Mouse (Mus musculus): ENCODE data around the gene Olfr250. TPM values are rescaled to one million over a fixed set of nuclear protein-coding genes. Genes with fewer than 3 reads are reported as not detected.

Olfr250 gene
- under 1 TPM; 0.06 to 0.07 TPM for polyA plus RNA-seq (2017; shearing (Covaris generic))

DNA sequence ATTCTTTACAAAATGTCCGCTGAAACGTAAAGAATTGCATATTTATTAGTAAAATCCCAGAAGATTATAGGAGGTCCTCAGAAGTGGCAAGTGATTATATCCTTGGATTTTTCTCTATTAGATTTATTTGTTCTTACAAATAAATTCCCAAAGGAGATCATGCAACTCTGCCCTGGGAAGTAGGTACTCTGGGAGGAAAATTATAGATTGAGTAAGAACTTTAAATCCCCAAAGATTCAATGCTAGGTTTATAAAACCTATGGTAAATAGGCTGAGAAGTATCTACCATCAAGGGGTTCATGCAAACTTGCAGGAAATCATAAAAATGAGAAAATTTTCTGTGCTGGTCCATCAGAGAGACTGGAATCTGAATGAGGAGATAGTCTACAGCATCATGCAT is at the start of gene Olfr250:
Olfr250 (plus strand) TSS at position 301 of the 400 bp plus-strand sequence.

DNA sequence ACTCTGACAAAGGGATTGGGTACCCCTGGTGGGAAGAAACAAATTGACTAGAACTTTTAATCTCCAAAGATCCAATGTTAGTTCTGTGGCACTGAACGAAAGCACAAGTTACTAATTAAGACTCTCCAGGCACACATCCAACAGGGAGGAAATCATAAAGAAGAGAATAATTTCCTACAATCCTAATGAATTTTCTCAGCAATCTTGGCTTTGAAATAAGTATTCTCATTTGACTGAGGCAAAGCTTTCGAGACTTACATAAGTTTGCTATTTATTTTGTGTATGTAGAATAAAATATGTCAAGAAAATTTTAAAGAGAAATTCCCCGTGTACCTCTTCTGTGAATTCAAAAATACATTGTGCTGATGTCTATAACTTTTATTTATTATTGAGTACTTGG is 37.9 kb upstream of the Olfr250 start, which contains the start of gene Olfr25:
Olfr25 (plus strand) TSS at position 301 of the 400 bp plus-strand sequence.

DNA sequence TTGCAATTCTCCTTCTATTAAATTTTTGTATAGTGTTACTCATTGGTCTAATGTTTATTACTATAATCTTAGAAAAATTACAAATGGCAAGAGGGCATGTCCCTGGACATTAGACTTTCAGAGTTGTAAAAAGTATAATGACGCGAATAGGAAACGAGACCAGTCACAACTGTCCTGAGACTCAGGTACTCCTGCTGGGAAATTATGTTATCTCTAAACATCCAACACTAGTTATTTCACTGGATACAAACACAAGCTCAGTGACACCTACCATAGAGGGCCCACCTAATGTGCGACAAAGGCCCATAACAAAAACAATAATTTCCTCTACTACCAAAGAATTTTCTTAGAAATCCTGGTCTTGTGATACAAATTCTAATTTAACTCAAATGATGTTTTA is 18.6 kb upstream of the Olfr250 start, which contains the start of gene Olfr898:
Olfr898 (plus strand) TSS at position 301 of the 400 bp plus-strand sequence.

DNA sequence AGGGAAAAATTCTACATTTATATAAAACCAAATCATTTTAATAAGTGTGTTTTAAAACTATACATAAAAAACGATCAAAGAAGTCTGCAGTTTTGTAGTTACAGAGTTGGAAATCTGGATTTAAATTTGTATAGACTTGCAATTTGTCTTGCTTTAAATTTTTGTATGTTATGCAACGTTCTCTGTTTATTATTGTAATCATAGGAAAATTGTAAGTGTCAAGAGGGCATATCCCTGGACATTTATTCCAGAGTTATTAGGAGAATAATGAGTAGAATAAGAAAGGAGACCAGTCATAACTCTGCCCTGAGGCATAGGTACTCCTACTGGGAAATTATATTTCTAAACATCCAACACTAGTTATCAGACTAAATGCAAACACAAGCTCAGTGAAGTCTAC is 10.1 kb downstream of the Olfr250 start, which contains the start of gene Olfr251:
Olfr251 (plus strand) TSS at position 301 of the 400 bp plus-strand sequence.

DNA sequence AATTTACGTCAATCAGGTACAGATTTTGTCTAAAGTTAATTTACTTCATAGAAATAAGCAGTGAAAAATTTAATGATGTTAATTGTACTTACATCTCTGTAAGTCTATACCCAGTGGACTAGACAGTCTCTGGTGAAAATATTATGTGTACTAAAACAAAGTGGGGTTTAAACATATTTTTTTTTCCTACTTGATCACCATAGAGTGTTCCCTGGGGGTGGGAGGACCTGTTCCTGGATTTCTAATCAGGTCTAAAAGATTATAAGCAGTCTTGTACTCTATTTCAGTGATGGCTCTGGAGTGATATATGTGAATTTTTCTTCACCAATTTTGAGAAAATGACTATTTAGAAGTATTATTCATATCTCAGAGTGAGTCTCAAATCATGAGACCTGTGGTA is 34.7 kb downstream of the Olfr250 start, which contains the start of gene Olfr147:
Olfr147 (plus strand) TSS at position 301 of the 400 bp plus-strand sequence.

Other genes starting within 250 kb of the Olfr250 start
- gene Olfr890, start 224.4 kb upstream of the Olfr250 start, polyA plus RNA-seq (2017; shearing (Covaris generic)) = 1 to 10 TPM in 1 of 2 experiments, not detected in 1; 1.7 TPM
- not detected for gene Olfr891, start 186.1 kb upstream of the Olfr250 start, polyA plus RNA-seq (2017; shearing (Covaris generic))
- not detected for gene Olfr893, start 158.5 kb upstream of the Olfr250 start, polyA plus RNA-seq (2017; shearing (Covaris generic))
- gene Olfr894, start 148.8 kb upstream of the Olfr250 start, polyA plus RNA-seq (2017; shearing (Covaris generic)) = not detected
- not detected for gene Olfr143, start 114.1 kb upstream of the Olfr250 start, polyA plus RNA-seq (2017; shearing (Covaris generic))
- gene Olfr895, start 99.0 kb upstream of the Olfr250 start, polyA plus RNA-seq (2017; shearing (Covaris generic)) = not detected
- not detected for gene Olfr896-ps1, start 75.8 kb upstream of the Olfr250 start, polyA plus RNA-seq (2017; shearing (Covaris generic))
- under 1 TPM in 1 of 2 experiments, not detected in 1; 0.10 TPM for gene Olfr25, start 37.8 kb upstream of the Olfr250 start, polyA plus RNA-seq (2017; shearing (Covaris generic))
- gene Olfr898, start 18.5 kb upstream of the Olfr250 start, polyA plus RNA-seq (2017; shearing (Covaris generic)) = under 1 TPM in 1 of 2 experiments, not detected in 1; 0.42 TPM
- gene Olfr251, start 10.2 kb downstream of the Olfr250 start, polyA plus RNA-seq (2017; shearing (Covaris generic)) = under 1 TPM in 1 of 2 experiments, not detected in 1; 0.04 TPM
- gene Olfr147, start 34.8 kb downstream of the Olfr250 start, polyA plus RNA-seq (2017; shearing (Covaris generic)) = 1 to 10 TPM in 1 of 2 experiments, under 1 TPM in 1; 0.22 to 2.0 TPM
- gene Olfr901, start 62.6 kb downstream of the Olfr250 start, polyA plus RNA-seq (2017; shearing (Covaris generic)) = under 1 TPM in 1 of 2 experiments, not detected in 1; 0.45 TPM
- not detected for gene Olfr902, start 80.8 kb downstream of the Olfr250 start, polyA plus RNA-seq (2017; shearing (Covaris generic))
- gene Olfr904, start 96.2 kb downstream of the Olfr250 start, polyA plus RNA-seq (2017; shearing (Covaris generic)) = not detected
- under 1 TPM; 0.29 to 0.84 TPM for gene Olfr905, start 104.2 kb downstream of the Olfr250 start, polyA plus RNA-seq (2017; shearing (Covaris generic))
- not detected for gene Olfr906, start 120.2 kb downstream of the Olfr250 start, polyA plus RNA-seq (2017; shearing (Covaris generic))
- gene Olfr907, start 128.9 kb downstream of the Olfr250 start, polyA plus RNA-seq (2017; shearing (Covaris generic)) = not detected
- gene Olfr911-ps1, start 154.7 kb downstream of the Olfr250 start, polyA plus RNA-seq (2017; shearing (Covaris generic)) = 1 to 10 TPM in 1 of 2 experiments, under 1 TPM in 1; 0.11 to 3.0 TPM
- not detected for gene Olfr910, start 171.0 kb downstream of the Olfr250 start, polyA plus RNA-seq (2017; shearing (Covaris generic))
- under 1 TPM; 0.11 to 0.61 TPM for gene Olfr912, start 213.3 kb downstream of the Olfr250 start, polyA plus RNA-seq (2017; shearing (Covaris generic))
- gene Olfr913, start 225.9 kb downstream of the Olfr250 start, polyA plus RNA-seq (2017; shearing (Covaris generic)) = not detected
- gene Olfr914, start 238.2 kb downstream of the Olfr250 start, polyA plus RNA-seq (2017; shearing (Covaris generic)) = under 1 TPM in 1 of 2 experiments, not detected in 1; 0.11 TPM

Data from inflammation-experienced regulatory T-cells (primary cell).